Mouse (Mus musculus) MEL (cell line): ENCODE data around the gene Tbc1d1.

Source experiments
- CTCF ChIP-seq, 3 experiments: IDR thresholded peaks in 2 of 3; conservative IDR thresholded peaks in 1 of 3; 2 replicates each; pipeline ENCODE4 v1.5.1; 2011 to 2012; ENCODE audit warnings: low read length in 3 of 3, low read depth in 2 of 3, mild to moderate bottlenecking in 2 of 3, improper control_type of control experiment in 1 of 3, inconsistent platforms in 1 of 3, mixed read lengths in 1 of 3, moderate library complexity in 1 of 3; ENCODE audit not compliant: control insufficient read depth in 1 of 3, insufficient read depth in 1 of 3, poor library complexity in 1 of 3, severe bottlenecking in 1 of 3
- E2F4 ChIP-seq: IDR thresholded peaks from 2 replicates; pipeline ENCODE4 v1.6.1; 2011; ENCODE audit warnings: low read depth, low read length, improper control_type of control experiment, borderline replicate concordance
- MAFK ChIP-seq: IDR thresholded peaks from 2 replicates; pipeline ENCODE4 v1.6.1; 2011; ENCODE audit warnings: low read depth, mild to moderate bottlenecking, low read length, improper control_type of control experiment, borderline replicate concordance
- MYC ChIP-seq: IDR thresholded peaks from 2 replicates; pipeline ENCODE4 v1.6.1; 2011; ENCODE audit warnings: low read depth, mild to moderate bottlenecking, low read length, improper control_type of control experiment, moderate library complexity
- NRF1 ChIP-seq: IDR thresholded peaks from 2 replicates; pipeline ENCODE4 v1.6.1; 2014; ENCODE audit warnings: low read depth, mild to moderate bottlenecking, inconsistent platforms, low read length, improper control_type of control experiment, moderate library complexity; ENCODE audit not compliant: poor library complexity, insufficient read depth, severe bottlenecking
- POLR2A ChIP-seq, 2 experiments: IDR thresholded peaks; 2 replicates each; pipeline ENCODE4 v1.6.1; 2011 to 2012; ENCODE audit warnings: low read length in 2 of 2, mild to moderate bottlenecking in 2 of 2, control low read depth in 1 of 2, improper control_type of control experiment in 1 of 2, low read depth in 1 of 2, moderate library complexity in 1 of 2; ENCODE audit not compliant: control insufficient read depth in 1 of 2, insufficient read depth in 1 of 2, poor library complexity in 1 of 2
- POLR2AphosphoS2 ChIP-seq: IDR thresholded peaks from 2 replicates; pipeline ENCODE4 v1.6.1; 2011; ENCODE audit warnings: low read length, improper control_type of control experiment
- RAD21 ChIP-seq: IDR thresholded peaks from 2 replicates; pipeline ENCODE4 v1.6.1; 2011; ENCODE audit warnings: mild to moderate bottlenecking, low read depth, low read length, improper control_type of control experiment
- USF1 ChIP-seq: IDR thresholded peaks from 2 replicates; pipeline ENCODE4 v1.6.1; 2014; ENCODE audit warnings: low read depth, mild to moderate bottlenecking, inconsistent platforms, low read length, improper control_type of control experiment, moderate library complexity

DNA sequence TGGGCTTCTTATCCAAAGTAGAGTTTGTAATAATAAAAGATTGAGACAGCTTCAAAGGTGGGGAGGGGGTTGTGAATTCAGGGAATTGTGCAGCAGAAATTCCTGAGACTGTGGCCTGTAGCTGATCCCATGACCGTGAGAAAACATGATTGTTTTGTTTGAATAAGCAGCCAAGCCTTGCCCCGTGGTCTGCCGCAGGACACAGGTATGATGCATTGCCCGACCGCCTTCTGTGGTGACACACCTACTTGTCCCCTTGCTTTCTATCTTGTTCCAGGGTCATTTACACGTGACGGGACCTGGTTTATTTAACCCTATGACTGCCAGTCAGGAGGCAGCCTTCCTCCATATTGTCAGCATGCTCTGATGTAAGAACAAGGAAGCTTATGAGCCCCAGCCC is 123.6 kb downstream of the Tbc1d1 start:
- TF ChIP-seq MAFK (no peak), E2F4 (no peak), NRF1 (no peak), MYC (no peak), CTCF (IDR thresholded peaks at IDR 0.05 in 2 of 3, conservative IDR thresholded peaks at IDR 0.05 in 1 of 3; ENCODE audit: control insufficient read depth in 1 of 3, insufficient read depth in 1 of 3, low read depth in 2 of 3, low read length in 3 of 3, poor library complexity in 1 of 3, severe bottlenecking in 1 of 3) (no peak), RAD21 (no peak), POLR2A (IDR thresholded peaks at IDR 0.05; ENCODE audit: control insufficient read depth in 1 of 2, insufficient read depth in 1 of 2, low read depth in 1 of 2, low read length in 2 of 2, poor library complexity in 1 of 2) (no peak), POLR2AphosphoS2 (no peak), USF1 (no peak)
